Mouse (Mus musculus) kidney, embryonic 16.5 days (tissue): Measurements from ENCODE around the gene Shisa9. TPM values are rescaled to one million over a fixed set of nuclear protein-coding genes. Genes with fewer than 3 reads are reported as not detected.

Experiments
- ATAC-seq: fragments of 200-750 bp; cut with Nextera tagmentation; 2 replicates; pipeline ENCODE4 v1.8.0; 2017; ENCODE audit warnings: moderate TSS enrichment; ENCODE audit not compliant: low FRiP score, low TSS enrichment
- H3K27ac ChIP-seq: fragments of 300-500 bp; sonication (generic); 2 replicates; pipeline ENCODE4 v1.5.1; 2014; ENCODE audit warnings: low read length
- H3K27me3 ChIP-seq: fragments of 300-500 bp; sonication (generic); 2 replicates; pipeline ENCODE4 v1.6.1; 2014; ENCODE audit warnings: low read length, control low read depth, mixed read lengths; ENCODE audit not compliant: insufficient read depth
- H3K36me3 ChIP-seq: fragments of 300-500 bp; sonication (generic); 2 replicates; pipeline ENCODE4 v1.6.1; 2014; ENCODE audit warnings: low read length, control low read depth, mixed read lengths; ENCODE audit not compliant: insufficient read depth
- H3K4me1 ChIP-seq: fragments of 300-500 bp; sonication (generic); 2 replicates; pipeline ENCODE4 v1.6.1; 2014; ENCODE audit warnings: low read length, control low read depth, mixed read lengths; ENCODE audit not compliant: insufficient read depth
- H3K4me2 ChIP-seq: fragments of 300-500 bp; sonication (generic); replicated peaks from 2 replicates; pipeline ENCODE4 v1.6.1; 2014; ENCODE audit warnings: low read depth, low read length
- H3K4me3 ChIP-seq: fragments of 300-500 bp; sonication (generic); 2 replicates; pipeline ENCODE4 v1.5.1; 2014; ENCODE audit warnings: mild to moderate bottlenecking, low read length
- H3K9ac ChIP-seq: fragments of 300-500 bp; sonication (generic); replicated peaks from 2 replicates; pipeline ENCODE4 v1.6.1; 2014; ENCODE audit warnings: low read length
- H3K9me3 ChIP-seq: fragments of 300-500 bp; sonication (generic); 2 replicates; pipeline ENCODE4 v1.6.1; 2016; ENCODE audit warnings: low read length, control low read depth
- WGBS: fragments of 180-500 bp; shearing (Covaris S2); extraction: QIAGEN DNeasy Blood & Tissue Kit; methylation state at CpG from one replicate; pipeline ENCODE4 v1.1.7; 2014; 5-methylcytosine and 5-hydroxymethylcytosine counted together
- polyA plus RNA-seq: library from polyadenylated mRNA; unstranded; fragments of >200 nt; fragmentation: Nextera tagmentation; extraction: Ambion mirVana; gene quantifications from 2 replicates; pipeline ENCODE4 v1.2.1, GENCODE M21; 2015

Shisa9 gene
- polyA plus RNA-seq, 1 experiment from 2014 or later, result 0.34 TPM

DNA sequence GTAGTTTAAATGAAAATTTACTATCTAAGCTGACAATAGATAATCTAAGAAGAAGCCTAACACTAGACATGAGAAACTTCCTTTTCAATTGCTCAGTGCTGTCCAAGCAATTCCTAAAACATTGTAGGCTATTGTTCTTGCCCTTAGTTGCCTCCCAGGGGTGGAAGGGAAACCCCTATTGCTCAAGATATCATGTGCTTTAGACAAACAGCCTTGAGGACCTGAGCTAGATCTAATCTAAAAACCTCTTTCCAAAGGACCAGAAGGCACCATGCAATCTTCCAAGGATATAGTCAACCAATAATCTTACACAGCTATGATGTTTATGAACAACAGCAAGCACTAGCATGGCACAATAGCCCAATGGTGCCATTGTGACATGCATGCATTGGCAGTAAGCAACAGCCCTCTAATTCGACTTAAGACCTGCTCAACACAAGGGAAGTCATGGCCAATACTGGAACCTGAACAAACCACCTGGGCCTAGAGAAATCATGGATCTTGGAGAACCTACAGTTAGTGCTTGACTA, 222.6 kb downstream of the Shisa9 start:
- ATAC-seq, result no peak
- H3K36me3 ChIP-seq, result no peaks in the 10 kb centered on the region
- H3K27me3 ChIP-seq, result no peaks in the 10 kb centered on the region
- H3K4me1 ChIP-seq, result no peaks in the 10 kb centered on the region
- H3K27ac ChIP-seq, result no peak overlapping the region
- H3K4me2 ChIP-seq, result no peak overlapping the region
- H3K9ac ChIP-seq, result no peak overlapping the region
- 61% methylated on average over 1 of the region's 1 CpGs for whole genome bisulfite sequencing
- H3K4me3 ChIP-seq, result no peak overlapping the region
- H3K9me3 ChIP-seq, result no peaks in the 10 kb centered on the region

DNA sequence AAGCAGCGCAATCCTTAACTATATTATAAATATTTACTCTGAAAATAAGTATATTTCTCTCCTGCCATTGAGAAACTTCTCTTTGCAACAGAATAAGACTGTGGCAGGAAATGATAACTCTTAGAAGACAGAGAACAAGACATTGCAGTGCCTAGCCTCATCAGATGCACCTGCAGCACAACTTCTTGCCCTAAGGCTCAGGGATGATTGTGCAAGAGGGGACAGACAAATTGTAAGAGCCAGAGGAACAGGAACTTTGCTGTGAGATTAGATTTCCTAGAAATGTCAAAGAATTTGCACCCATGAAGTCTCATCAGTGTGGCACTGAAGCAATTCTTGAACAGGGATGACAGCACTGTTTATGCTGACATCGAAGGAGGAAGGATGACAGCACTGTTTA, 223.0 kb downstream of the Shisa9 start:
- ATAC-seq, result no peak
- Histone ChIP-seq H3K27me3 (no peaks in the 10 kb centered on the region), H3K36me3 (no peaks in the 10 kb centered on the region), H3K27ac (no peak overlapping the region), H3K4me2 (no peak overlapping the region), H3K9ac (no peak overlapping the region), H3K4me1 (no peaks in the 10 kb centered on the region), H3K4me3 (no peak overlapping the region), H3K9me3 (no peaks in the 10 kb centered on the region)
- 81% methylated on average over 2 of the region's 2 CpGs for WGBS

DNA sequence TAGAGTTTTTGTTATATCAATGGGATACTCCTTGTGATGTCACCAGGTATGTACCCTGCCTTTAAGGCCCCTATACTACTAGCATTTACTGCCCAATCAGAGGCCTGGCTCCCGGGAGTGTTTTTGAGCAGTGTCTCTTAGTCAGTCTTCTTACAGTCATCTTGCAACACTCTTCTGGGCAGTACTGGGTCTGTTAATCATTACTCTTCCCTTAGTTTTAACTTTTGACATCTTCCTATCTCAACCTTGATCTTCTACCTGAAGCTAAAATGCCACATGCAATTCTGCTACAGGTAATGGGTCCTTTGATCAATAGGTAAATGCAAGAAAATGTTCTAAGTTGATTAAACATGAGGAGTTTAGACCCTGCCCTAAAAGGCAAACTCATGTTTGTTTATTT, 225.4 kb downstream of the Shisa9 start:
- Histone ChIP-seq H3K36me3 (no peaks in the 10 kb centered on the region), H3K4me1 (no peaks in the 10 kb centered on the region), H3K9ac (no peak overlapping the region), H3K27ac (no peak overlapping the region), H3K27me3 (no peaks in the 10 kb centered on the region), H3K4me3 (no peak overlapping the region), H3K4me2 (no peak overlapping the region), H3K9me3 (no peaks in the 10 kb centered on the region)
- WGBS, result 77% methylated on average over 1 of the region's 1 CpGs
- ATAC-seq, result no peak

DNA sequence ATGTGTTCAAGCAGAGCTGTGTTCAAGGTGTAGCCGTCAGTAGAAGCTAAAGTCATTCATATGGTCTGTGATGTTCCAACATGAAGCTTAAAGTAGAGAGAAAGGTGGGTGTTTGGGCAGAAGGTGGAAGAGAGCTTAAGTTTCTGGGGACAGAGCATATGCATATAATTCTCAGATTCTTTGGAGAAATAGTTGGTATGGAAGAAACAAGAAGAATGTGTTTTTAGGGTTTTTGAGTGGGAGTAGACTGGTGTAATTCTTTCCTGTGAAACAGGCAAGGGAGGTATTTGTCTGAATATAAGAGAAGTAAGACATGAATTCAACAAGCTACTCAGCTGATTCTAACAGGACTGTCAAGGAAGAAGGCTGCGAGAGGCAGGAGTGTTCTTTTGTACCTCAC, 225.9 kb downstream of the Shisa9 start:
- Histone ChIP-seq H3K4me1 (no peaks in the 10 kb centered on the region), H3K27ac (no peak overlapping the region), H3K4me2 (no peak overlapping the region), H3K36me3 (no peaks in the 10 kb centered on the region), H3K9me3 (no peaks in the 10 kb centered on the region), H3K27me3 (no peaks in the 10 kb centered on the region), H3K9ac (no peak overlapping the region), H3K4me3 (no peak overlapping the region)
- no peak for ATAC-seq
- 75% methylated on average over 2 of the region's 2 CpGs for WGBS

DNA sequence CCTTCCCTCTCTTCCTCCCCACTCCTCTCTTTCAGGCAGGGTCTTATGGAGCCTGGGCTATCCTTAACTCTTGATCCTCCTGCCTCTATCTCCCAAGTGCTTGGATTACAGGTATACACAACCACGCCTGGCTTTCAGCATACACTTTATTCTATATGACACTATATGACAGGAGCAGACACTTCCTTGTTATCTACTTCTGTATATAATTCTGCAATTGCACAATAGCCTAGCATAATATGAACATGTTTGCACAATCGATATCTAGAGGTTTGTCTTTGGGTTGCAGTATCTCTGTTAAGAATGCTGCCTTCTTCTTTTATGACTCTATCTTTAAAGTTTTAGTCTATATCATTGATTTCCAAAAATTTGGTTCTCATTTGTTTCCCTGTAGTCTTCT, 230.1 kb downstream of the Shisa9 start:
- Histone ChIP-seq H3K9me3 (no peaks in the 10 kb centered on the region), H3K36me3 (no peaks in the 10 kb centered on the region), H3K27ac (no peak overlapping the region), H3K9ac (no peak overlapping the region), H3K4me2 (no peak overlapping the region), H3K27me3 (no peaks in the 10 kb centered on the region), H3K4me3 (no peak overlapping the region), H3K4me1 (no peaks in the 10 kb centered on the region)
- ATAC-seq, result no peak
- WGBS, result 91% methylated on average over 2 of the region's 2 CpGs

DNA sequence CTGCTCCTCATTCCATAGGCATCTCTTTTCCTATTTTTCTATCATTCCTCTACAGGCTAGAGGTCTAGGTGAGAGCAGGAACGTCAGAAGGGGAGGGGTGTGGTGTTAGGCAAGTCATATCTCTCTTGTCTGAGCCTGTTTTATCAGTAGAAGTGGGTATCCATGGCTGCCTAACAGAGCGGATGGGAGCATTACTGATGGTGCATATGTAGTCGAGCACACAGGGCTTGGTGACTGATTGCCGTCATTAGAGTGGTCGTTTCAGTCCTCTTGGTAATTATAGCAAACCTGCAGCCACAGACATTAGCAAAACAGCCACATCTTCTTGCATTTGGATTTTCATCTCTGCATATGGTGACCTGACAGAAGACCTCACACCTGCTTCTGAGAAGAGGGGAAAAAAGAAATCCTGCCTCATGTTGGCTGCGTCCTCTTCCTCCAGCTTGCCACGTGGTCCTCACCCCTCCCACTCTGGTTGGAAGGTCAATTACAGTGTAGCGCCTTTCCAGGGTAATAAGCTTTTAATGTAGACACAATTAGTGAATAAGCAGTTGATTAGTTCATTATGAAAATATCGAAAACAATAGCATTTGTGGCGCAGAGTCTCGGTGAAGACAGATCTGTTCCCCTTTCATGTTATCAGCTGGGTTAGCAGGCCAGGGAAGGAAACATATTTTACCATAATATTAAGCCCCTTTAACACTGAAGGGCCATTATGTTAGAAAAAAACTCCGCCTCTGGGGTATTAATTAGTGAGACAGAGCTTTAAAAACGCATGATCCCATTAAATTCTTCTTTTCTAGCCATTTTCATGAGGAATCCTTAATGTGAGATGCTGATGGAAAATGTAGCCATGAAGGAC, 233.6 kb downstream of the Shisa9 start:
- Histone ChIP-seq H3K4me3 (no peak overlapping the region), H3K36me3 (no peaks in the 10 kb centered on the region), H3K9me3 (no peaks in the 10 kb centered on the region), H3K27me3 (no peaks in the 10 kb centered on the region), H3K4me2 (no peak overlapping the region), H3K4me1 (no peaks in the 10 kb centered on the region), H3K9ac (no peak overlapping the region), H3K27ac (no peak overlapping the region)
- 64% methylated on average over 13 of the region's 13 CpGs for WGBS
- ATAC-seq, result no peak

DNA sequence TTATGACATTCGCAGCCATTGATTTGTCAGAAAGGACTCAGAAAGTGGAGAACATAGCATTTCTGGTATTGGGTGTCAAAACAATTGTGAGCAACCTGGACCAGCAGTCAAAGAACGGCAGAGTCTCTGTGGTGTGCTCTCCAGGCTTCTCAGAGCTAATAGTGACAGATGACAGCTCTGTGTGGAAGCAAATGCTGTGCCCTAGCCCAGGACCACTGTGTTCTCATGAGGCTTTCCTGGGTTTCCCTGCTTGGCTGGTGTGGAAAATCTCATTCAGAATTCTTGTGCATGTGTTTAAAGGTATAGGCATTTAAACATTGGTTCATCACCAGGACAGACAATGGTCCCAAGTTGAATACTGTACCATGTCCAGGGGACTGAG, 234.2 kb downstream of the Shisa9 start:
- no peak for ATAC-seq
- Histone ChIP-seq H3K4me2 (no peak overlapping the region), H3K27ac (no peak overlapping the region), H3K36me3 (no peaks in the 10 kb centered on the region), H3K4me3 (no peak overlapping the region), H3K9me3 (no peaks in the 10 kb centered on the region), H3K27me3 (no peaks in the 10 kb centered on the region), H3K9ac (no peak overlapping the region), H3K4me1 (no peaks in the 10 kb centered on the region)
- 61% methylated on average over 2 of the region's 2 CpGs for WGBS

DNA sequence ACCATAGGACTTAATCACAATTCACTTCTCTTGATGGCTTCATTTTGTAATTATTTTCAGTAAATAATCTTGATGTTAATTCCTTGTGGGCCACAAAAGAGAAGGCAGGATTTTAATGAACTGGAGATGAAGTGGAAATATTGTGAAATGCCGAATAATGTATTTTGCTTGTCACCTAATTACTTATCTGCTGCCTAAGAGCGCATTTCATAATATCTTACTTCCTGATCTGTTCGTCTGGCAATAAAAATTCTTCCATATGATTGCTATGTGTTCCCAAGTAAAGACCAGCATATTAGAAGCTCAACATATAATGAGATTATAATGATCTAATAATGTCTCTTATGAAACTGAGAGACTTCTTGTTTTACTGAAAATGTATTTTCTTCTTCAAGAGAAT, 235.9 kb downstream of the Shisa9 start:
- H3K27me3 ChIP-seq, result no peaks in the 10 kb centered on the region
- no peak overlapping the region for H3K27ac ChIP-seq
- WGBS, result 76% methylated on average over 3 of the region's 3 CpGs
- H3K4me1 ChIP-seq, result no peaks in the 10 kb centered on the region
- H3K36me3 ChIP-seq, result no peaks in the 10 kb centered on the region
- H3K9ac ChIP-seq, result no peak overlapping the region
- ATAC-seq, result no peak
- H3K9me3 ChIP-seq, result no peaks in the 10 kb centered on the region
- H3K4me3 ChIP-seq, result no peak overlapping the region
- H3K4me2 ChIP-seq, result no peak overlapping the region

DNA sequence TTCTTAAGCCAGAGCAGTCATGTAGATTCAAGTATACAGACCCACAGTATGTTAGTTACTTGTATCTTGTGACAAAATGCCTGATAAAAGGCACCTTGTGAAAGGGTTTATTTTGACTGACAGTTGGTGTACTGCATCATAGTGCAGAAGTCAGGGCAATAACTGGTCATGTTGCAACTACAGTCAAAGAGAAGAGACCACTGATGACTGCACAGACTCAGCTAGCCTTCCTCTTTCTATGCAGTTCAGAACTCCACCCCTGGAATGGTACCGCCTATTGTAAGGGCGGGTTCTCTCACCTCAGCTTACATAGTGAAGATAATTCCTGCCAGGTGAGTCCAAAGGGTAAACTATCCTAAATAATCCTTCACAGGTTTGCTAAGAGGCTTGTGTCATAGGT, 239.6 kb downstream of the Shisa9 start:
- Histone ChIP-seq H3K36me3 (no peaks in the 10 kb centered on the region), H3K4me2 (no peak overlapping the region), H3K4me1 (no peaks in the 10 kb centered on the region), H3K27ac (no peak overlapping the region), H3K9ac (no peak overlapping the region), H3K9me3 (no peaks in the 10 kb centered on the region), H3K4me3 (no peak overlapping the region), H3K27me3 (no peaks in the 10 kb centered on the region)
- 92% methylated on average over 2 of the region's 2 CpGs for WGBS
- no peak for ATAC-seq

DNA sequence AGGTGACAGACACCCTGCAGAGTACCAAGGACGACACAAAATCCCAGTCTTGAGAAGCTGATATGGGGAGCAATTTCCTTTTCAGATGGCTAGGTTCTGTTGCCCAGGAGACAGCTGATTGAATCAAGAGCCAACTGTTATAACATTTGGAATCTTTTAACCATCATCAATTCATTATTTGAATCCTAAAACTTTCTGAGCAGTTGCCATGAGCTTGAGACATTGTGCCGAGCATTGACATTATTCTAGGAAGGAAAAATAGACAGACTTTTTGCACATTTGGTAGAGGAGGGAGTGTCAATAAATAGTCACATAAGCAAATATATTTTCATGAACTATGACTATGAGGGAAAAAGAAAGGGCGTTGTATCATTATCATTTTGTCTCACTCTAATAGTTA, 243.0 kb downstream of the Shisa9 start:
- ATAC-seq, result no peak
- H3K9ac ChIP-seq, result no peak overlapping the region
- no peak overlapping the region for H3K4me2 ChIP-seq
- H3K9me3 ChIP-seq, result no peaks in the 10 kb centered on the region
- H3K27ac ChIP-seq, result no peak overlapping the region
- 65% methylated on average over 3 of the region's 3 CpGs for WGBS
- H3K27me3 ChIP-seq, result no peaks in the 10 kb centered on the region
- H3K4me1 ChIP-seq, result no peaks in the 10 kb centered on the region
- H3K4me3 ChIP-seq, result no peak overlapping the region
- H3K36me3 ChIP-seq, result no peaks in the 10 kb centered on the region
